In genomic region chr19:5377446-5377845, GRCm38 (mm10) we compare ENCODE assay signal across 20 mouse cellular contexts. TPM values are rescaled to one million over a fixed set of nuclear protein-coding genes. Genes with fewer than 3 reads are reported as not detected.
"Had no signal": no experiment of that assay in that cellular context is flagged by ENCODE, and none has a peak within 500 bp of the region (broad histone marks: within the 10 kb centered on the region; RNA-seq: fewer than 3 reads in every experiment).

No protein-coding gene starts in this region.

- DNase-seq: kidney, adult 8-10 months; kidney, postnatal 25 days; liver; liver, embryonic 13.5 days; lung, adult 18-20 months; retina, postnatal 1 day; right cerebral cortex, postnatal 14 days; thymus, postnatal 36 days had no signal

- H3K9ac ChIP-seq: limb, embryonic 12.5 days; liver, embryonic 13.5 days; midbrain, embryonic 13.5 days; neural tube, embryonic 15.5 days; stomach, embryonic 15.5 days had no signal

- H3K4me1 ChIP-seq: limb, embryonic 12.5 days; liver, embryonic 13.5 days; midbrain, embryonic 13.5 days; neural tube, embryonic 15.5 days; stomach, embryonic 15.5 days had no signal

- H3K27ac ChIP-seq: limb, embryonic 12.5 days; liver, embryonic 13.5 days; midbrain, embryonic 13.5 days; neural tube, embryonic 15.5 days; stomach, embryonic 15.5 days had no signal

- H3K9me3 ChIP-seq: limb, embryonic 12.5 days; liver, embryonic 13.5 days; midbrain, embryonic 13.5 days; neural tube, embryonic 15.5 days; stomach, embryonic 15.5 days had no signal

- H3K27me3 ChIP-seq: limb, embryonic 12.5 days; liver, embryonic 13.5 days; midbrain, embryonic 13.5 days; neural tube, embryonic 15.5 days; stomach, embryonic 15.5 days had no signal

- H3K4me3 ChIP-seq: limb, embryonic 12.5 days; liver, embryonic 13.5 days; midbrain, embryonic 13.5 days; myocyte; neural tube, embryonic 15.5 days; stomach, embryonic 15.5 days had no signal

- ATAC-seq: inflammation-experienced regulatory T-cells, adult 6 months; intestine, postnatal 0 days; midbrain, embryonic 13.5 days had no signal

- H3K4me2 ChIP-seq: limb, embryonic 12.5 days; liver, embryonic 13.5 days; midbrain, embryonic 13.5 days; neural tube, embryonic 15.5 days; stomach, embryonic 15.5 days had no signal

RNA-seq across cellular contexts. Expression of gene Tsga10ip, which starts 24.9 kb away (rescaled TPM):
- total RNA-seq: left cerebral cortex, adult 8-10 months; left cerebral cortex, postnatal 25 days; megakaryocyte-erythroid progenitor cell, adult 5-6 weeks had no signal
- polyA plus RNA-seq: inflammation-experienced regulatory T-cells, adult 6 months; liver, embryonic 13.5 days; neural tube, embryonic 11.5 days; neural tube, embryonic 15.5 days had no signal

RNA-seq across cellular contexts. Expression of gene Cst6, which starts 28.1 kb away (rescaled TPM):
- total RNA-seq: megakaryocyte-erythroid progenitor cell, adult 5-6 weeks had no signal
- polyA plus RNA-seq: kidney, embryonic 16.5 days had no signal
